Mouse (Mus musculus) heart, embryonic 10.5 days (tissue): Measurements from ENCODE around the gene Gm4201. TPM values are rescaled to one million over a fixed set of nuclear protein-coding genes. Genes with fewer than 3 reads are reported as not detected.
"Not testable (repeated sequence)": the region's sequence is repeated elsewhere in the genome, so short reads cannot be mapped to it uniquely, and the experiment has no call there.

ENCODE experiments used
- DNase-seq: peaks from one replicate; pipeline ENCODE4 v3.0.0-alpha.2; 2017; ENCODE audit warnings: low spot score
- H3K27ac ChIP-seq: fragments of 300-500 bp; sonication (generic); 2 replicates; pipeline ENCODE4 v1.5.1; 2016; ENCODE audit warnings: mild to moderate bottlenecking
- H3K27me3 ChIP-seq: fragments of 300-500 bp; sonication (generic); 2 replicates; pipeline ENCODE4 v1.6.1; 2016; ENCODE audit warnings: mild to moderate bottlenecking; ENCODE audit not compliant: poor library complexity, insufficient read depth, severe bottlenecking
- H3K36me3 ChIP-seq: fragments of 300-500 bp; sonication (generic); 2 replicates; pipeline ENCODE4 v1.6.1; 2016; ENCODE audit warnings: mild to moderate bottlenecking, moderate library complexity
- H3K4me1 ChIP-seq: fragments of 300-500 bp; sonication (generic); 2 replicates; pipeline ENCODE4 v1.6.1; 2016; ENCODE audit warnings: mild to moderate bottlenecking
- H3K4me3 ChIP-seq: fragments of 300-500 bp; sonication (generic); 2 replicates; pipeline ENCODE4 v1.5.1; 2016; ENCODE audit warnings: mild to moderate bottlenecking, moderate library complexity
- H3K9me3 ChIP-seq: fragments of 300-500 bp; sonication (generic); 2 replicates; pipeline ENCODE4 v1.6.1; 2016; ENCODE audit warnings: mild to moderate bottlenecking, moderate library complexity
- WGBS: fragments of 180-500 bp; shearing (Covaris S2); methylation state at CpG from one replicate; pipeline ENCODE4 v1.1.7; 2016; 5-methylcytosine and 5-hydroxymethylcytosine counted together
- polyA plus RNA-seq: library from polyadenylated mRNA; unstranded; fragments of >200 nt; fragmentation: Nextera tagmentation; extraction: Ambion mirVana; gene quantifications from 2 replicates; pipeline ENCODE4 v1.2.1, GENCODE M21; 2016

The Gm4201 gene
- polyA plus RNA-seq, result not detected in 2 replicates

- H3K9me3 ChIP-seq, H3K4me1 ChIP-seq, DNase-seq, H3K27me3 ChIP-seq, H3K27ac ChIP-seq, H3K4me3 ChIP-seq, H3K36me3 ChIP-seq: not testable (repeated sequence)
- no CpG with 5 or more reads among the region's 3 CpGs for WGBS
Observed at GRCm38 (mm10) chr7:22565243-22565642, at the start of gene Gm4201. TSS of gene Gm4201 (minus strand) at chr7:22565343.

DNA sequence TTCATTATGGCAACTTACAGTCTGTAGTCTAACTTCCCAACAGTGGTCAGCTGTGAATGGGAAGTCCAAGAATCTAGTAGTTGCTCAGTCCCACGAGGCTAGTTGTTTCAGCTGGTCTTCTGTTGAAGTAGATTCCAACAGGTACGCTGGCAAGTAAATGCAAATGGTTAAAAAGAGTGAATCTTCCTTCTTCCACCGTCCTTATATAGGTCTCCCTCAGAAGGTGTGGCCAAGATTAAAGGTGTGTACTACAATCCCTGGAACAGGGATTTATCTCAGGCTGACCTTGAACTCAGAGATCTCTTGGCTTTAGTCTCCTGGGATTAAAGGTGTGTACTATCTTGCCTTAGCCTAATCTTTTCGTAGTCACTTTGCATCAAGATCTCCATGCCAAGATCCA lies 22.9 kb upstream of the Gm4201 start, which contains the start of gene Gm4565:
Gene Gm4565, minus strand, starts transcription at position 101 of the 400 bp plus-strand sequence.
- H3K27ac ChIP-seq, H3K9me3 ChIP-seq, H3K4me1 ChIP-seq, H3K36me3 ChIP-seq, H3K27me3 ChIP-seq, H3K4me3 ChIP-seq, DNase-seq: not testable (repeated sequence)
- 82% methylated on average over 2 of the region's 4 CpGs for WGBS

GRCm38 (mm10) chr7:22534787-22535186 lies 30.4 kb downstream of the Gm4201 start, which contains the start of gene Gm8677:
TSS of gene Gm8677 (minus strand) at chr7:22534887.
- not testable (repeated sequence) for H3K4me1 ChIP-seq, H3K9me3 ChIP-seq, H3K4me3 ChIP-seq, H3K27ac ChIP-seq, DNase-seq, H3K36me3 ChIP-seq, H3K27me3 ChIP-seq
- WGBS, result no CpG with 5 or more reads among the region's 1 CpGs

DNA sequence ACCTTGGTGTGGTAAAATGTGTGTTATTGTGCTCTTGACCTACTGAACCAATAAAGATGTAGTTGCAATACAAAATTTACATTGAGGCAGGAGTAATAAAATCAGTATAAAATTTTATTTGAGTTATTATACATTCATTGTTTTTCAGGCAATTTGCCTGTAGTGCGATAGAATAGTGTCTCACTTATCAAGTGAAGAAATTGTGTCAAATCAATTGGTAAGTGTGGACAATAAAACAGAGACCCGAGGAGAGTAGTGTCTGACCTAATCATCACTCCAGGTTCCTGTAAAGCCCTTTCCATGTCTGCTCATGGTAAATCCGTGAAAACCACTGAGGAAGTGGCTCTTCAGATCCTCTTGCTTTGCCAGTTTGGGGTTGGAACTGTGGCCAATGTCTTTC lies 42.5 kb downstream of the Gm4201 start, which contains the start of gene Vmn1r152:
Gene Vmn1r152, plus strand, starts transcription at position 301 of the 400 bp plus-strand sequence.
- H3K9me3 ChIP-seq, H3K36me3 ChIP-seq, H3K4me3 ChIP-seq, H3K27me3 ChIP-seq, H3K4me1 ChIP-seq, H3K27ac ChIP-seq, DNase-seq: not testable (repeated sequence)
- no CpG with 5 or more reads among the region's 3 CpGs for WGBS

Other genes starting within 250 kb of the Gm4201 start
- not detected in 2 replicates for gene Gm4187, start 235.6 kb downstream of the Gm4201 start, polyA plus RNA-seq
- gene Gm8660, start 194.3 kb downstream of the Gm4201 start, polyA plus RNA-seq, result not detected in 2 replicates
- gene Vmn1r148, start 151.8 kb downstream of the Gm4201 start, polyA plus RNA-seq, result not detected in 2 replicates
- gene Vmn1r149, start 127.1 kb downstream of the Gm4201 start, polyA plus RNA-seq, result not detected in 2 replicates
- not detected in 2 replicates for gene Gm10665, start 101.3 kb downstream of the Gm4201 start, polyA plus RNA-seq
- not detected in 2 replicates for gene Vmn1r151, start 65.7 kb downstream of the Gm4201 start, polyA plus RNA-seq
- gene Vmn1r152, start 42.4 kb downstream of the Gm4201 start, polyA plus RNA-seq, result not detected in 2 replicates
- gene Gm8677, start 30.5 kb downstream of the Gm4201 start, polyA plus RNA-seq, result not detected in 2 replicates
- not detected in 2 replicates for gene Gm4565, start 22.8 kb upstream of the Gm4201 start, polyA plus RNA-seq
- not detected in 2 replicates for gene Vmn1r155, start 92.7 kb upstream of the Gm4201 start, polyA plus RNA-seq
- not detected in 2 replicates for gene Gm8693, start 127.0 kb upstream of the Gm4201 start, polyA plus RNA-seq
- not detected in 2 replicates for gene Gm4567, start 154.4 kb upstream of the Gm4201 start, polyA plus RNA-seq
- gene Vmn1r157, start 196.4 kb upstream of the Gm4201 start, polyA plus RNA-seq, result not detected in 2 replicates
- gene Vmn1r158, start 225.4 kb upstream of the Gm4201 start, polyA plus RNA-seq, result not detected in 2 replicates